Mouse (Mus musculus) MEL (cell line): ENCODE data around the gene Gm11554. TPM values are rescaled to one million over a fixed set of nuclear protein-coding genes. Genes with fewer than 3 reads are reported as not detected.
"Not testable (repeated sequence)": the region's sequence is repeated elsewhere in the genome, so short reads cannot be mapped to it uniquely, and the experiment has no call there.

ENCODE experiments used
- DNase-seq: peaks from one replicate; pipeline ENCODE4 v3.0.0; 2011; ENCODE audit warnings: low read depth, low spot score
- H3K27ac ChIP-seq: 2 replicates; pipeline ENCODE4 v1.5.1; 2012; ENCODE audit warnings: low read depth, mild to moderate bottlenecking, control low read depth, low read length, moderate library complexity; ENCODE audit not compliant: control insufficient read depth
- H3K27me3 ChIP-seq, 2 experiments: fragments of 150-350 bp in 1 of 2; sonication (generic) in 1 of 2; 2 replicates each; pipeline ENCODE4 v1.6.1; 2012; ENCODE audit warnings: low read length in 2 of 2, mild to moderate bottlenecking in 2 of 2, improper control_type of control experiment in 1 of 2, moderate library complexity in 1 of 2; ENCODE audit not compliant: insufficient read depth in 2 of 2, control insufficient read depth in 1 of 2
- H3K36me3 ChIP-seq, 2 experiments: 2 replicates each; pipeline ENCODE4 v1.6.1; 2012 to 2014; ENCODE audit warnings: low read length in 2 of 2, improper control_type of control experiment in 1 of 2, inconsistent platforms in 1 of 2, mild to moderate bottlenecking in 1 of 2; ENCODE audit not compliant: insufficient read depth in 2 of 2, control insufficient read depth in 1 of 2
- H3K4me1 ChIP-seq, 2 experiments: fragments of 150-350 bp in 1 of 2; sonication (generic) in 1 of 2; 2 replicates each; pipeline ENCODE4 v1.6.1; 2012; ENCODE audit warnings: low read length in 2 of 2, improper control_type of control experiment in 1 of 2, mild to moderate bottlenecking in 1 of 2; ENCODE audit not compliant: insufficient read depth in 2 of 2, control insufficient read depth in 1 of 2
- H3K4me3 ChIP-seq, 2 experiments: fragments of 150-350 bp in 1 of 2; sonication (generic) in 1 of 2; 2 replicates each; pipeline ENCODE4 v1.5.1; 2012; ENCODE audit warnings: low read depth in 2 of 2, low read length in 2 of 2, mild to moderate bottlenecking in 2 of 2, moderate library complexity in 2 of 2, control low read depth in 1 of 2, improper control_type of control experiment in 1 of 2; ENCODE audit not compliant: control insufficient read depth in 1 of 2, insufficient read depth in 1 of 2
- H3K79me2 ChIP-seq: 2 replicates; pipeline ENCODE4 v1.6.1; 2012; ENCODE audit warnings: mild to moderate bottlenecking, low read length, moderate library complexity; ENCODE audit not compliant: control insufficient read depth, poor library complexity, insufficient read depth
- H3K9ac ChIP-seq: 2 replicates; pipeline ENCODE4 v1.6.1; 2012; ENCODE audit warnings: low read depth, mild to moderate bottlenecking, control low read depth, low read length, moderate library complexity; ENCODE audit not compliant: control insufficient read depth, poor library complexity, severe bottlenecking
- H3K9me3 ChIP-seq: fragments of 150-350 bp; sonication (generic); replicated peaks from 2 replicates; pipeline ENCODE4 v1.6.1; 2012; ENCODE audit warnings: mild to moderate bottlenecking, low read length, improper control_type of control experiment, moderate library complexity; ENCODE audit not compliant: insufficient read depth
- BHLHE40 ChIP-seq: IDR thresholded peaks from 2 replicates; pipeline ENCODE4 v1.6.1; 2012; ENCODE audit warnings: low read depth, mild to moderate bottlenecking, inconsistent platforms, low read length, improper control_type of control experiment, borderline replicate concordance
- CHD2 ChIP-seq: IDR thresholded peaks from 2 replicates; pipeline ENCODE4 v1.6.1; 2011; ENCODE audit warnings: low read length, improper control_type of control experiment
- CTCF ChIP-seq, 3 experiments: IDR thresholded peaks in 2 of 3; conservative IDR thresholded peaks in 1 of 3; 2 replicates each; pipeline ENCODE4 v1.5.1; 2011 to 2012; ENCODE audit warnings: low read length in 3 of 3, low read depth in 2 of 3, mild to moderate bottlenecking in 2 of 3, improper control_type of control experiment in 1 of 3, inconsistent platforms in 1 of 3, mixed read lengths in 1 of 3, moderate library complexity in 1 of 3; ENCODE audit not compliant: control insufficient read depth in 1 of 3, insufficient read depth in 1 of 3, poor library complexity in 1 of 3, severe bottlenecking in 1 of 3
- E2F4 ChIP-seq: IDR thresholded peaks from 2 replicates; pipeline ENCODE4 v1.6.1; 2011; ENCODE audit warnings: low read depth, low read length, improper control_type of control experiment, borderline replicate concordance
- EP300 ChIP-seq, 2 experiments: IDR thresholded peaks; 2 replicates each; pipeline ENCODE4 v1.6.1; 2011; ENCODE audit warnings: improper control_type of control experiment in 2 of 2, low read length in 2 of 2, low read depth in 1 of 2, mild to moderate bottlenecking in 1 of 2
- GABPA ChIP-seq: IDR thresholded peaks from 2 replicates; pipeline ENCODE4 v1.6.1; 2012; ENCODE audit warnings: low read depth, mild to moderate bottlenecking, inconsistent platforms, low read length, improper control_type of control experiment, moderate library complexity
- HCFC1 ChIP-seq: IDR thresholded peaks from 2 replicates; pipeline ENCODE4 v1.6.1; 2012; ENCODE audit warnings: low read depth, mild to moderate bottlenecking, inconsistent platforms, low read length, improper control_type of control experiment, moderate library complexity
- JUND ChIP-seq: IDR thresholded peaks from 2 replicates; pipeline ENCODE4 v1.6.1; 2011; ENCODE audit warnings: low read depth, mild to moderate bottlenecking, improper control_type of control experiment, low read length
- KAT2A ChIP-seq: conservative IDR thresholded peaks from 2 replicates; pipeline ENCODE4 v1.6.1; 2012; ENCODE audit warnings: low read depth, low read length, improper control_type of control experiment, inconsistent platforms
- MEF2A ChIP-seq: IDR thresholded peaks from 2 replicates; pipeline ENCODE4 v1.6.1; 2014; ENCODE audit warnings: low read depth, mild to moderate bottlenecking, inconsistent platforms, low read length, improper control_type of control experiment; ENCODE audit not compliant: poor library complexity, insufficient replicate concordance, severe bottlenecking; ENCODE audit errors: extremely low read depth
- MXI1 ChIP-seq: IDR thresholded peaks from 2 replicates; pipeline ENCODE4 v1.6.1; 2011; ENCODE audit warnings: mild to moderate bottlenecking, low read depth, low read length, improper control_type of control experiment
- MYB ChIP-seq: IDR thresholded peaks from 2 replicates; pipeline ENCODE4 v1.6.1; 2011; ENCODE audit warnings: mild to moderate bottlenecking, low read depth, low read length, improper control_type of control experiment
- MYC ChIP-seq: IDR thresholded peaks from 2 replicates; pipeline ENCODE4 v1.6.1; 2011; ENCODE audit warnings: low read depth, mild to moderate bottlenecking, low read length, improper control_type of control experiment, moderate library complexity
- NELFE ChIP-seq: IDR thresholded peaks from 2 replicates; pipeline ENCODE4 v1.6.1; 2011; ENCODE audit warnings: low read depth, low read length, improper control_type of control experiment
- NRF1 ChIP-seq: IDR thresholded peaks from 2 replicates; pipeline ENCODE4 v1.6.1; 2014; ENCODE audit warnings: low read depth, mild to moderate bottlenecking, inconsistent platforms, low read length, improper control_type of control experiment, moderate library complexity; ENCODE audit not compliant: poor library complexity, insufficient read depth, severe bottlenecking
- POLR2AphosphoS5 ChIP-seq: IDR thresholded peaks from 2 replicates; pipeline ENCODE4 v1.6.1; 2012; ENCODE audit warnings: low read depth, borderline replicate concordance, mild to moderate bottlenecking, inconsistent platforms, low read length, moderate library complexity, mixed read lengths
- RAD21 ChIP-seq: IDR thresholded peaks from 2 replicates; pipeline ENCODE4 v1.6.1; 2011; ENCODE audit warnings: mild to moderate bottlenecking, low read depth, low read length, improper control_type of control experiment
- SIN3A ChIP-seq: IDR thresholded peaks from 2 replicates; pipeline ENCODE4 v1.6.1; 2012; ENCODE audit warnings: low read length, improper control_type of control experiment, inconsistent platforms
- TBP ChIP-seq: IDR thresholded peaks from 2 replicates; pipeline ENCODE4 v1.8.0; 2011; ENCODE audit warnings: low read depth, low read length, improper control_type of control experiment
- TCF12 ChIP-seq: IDR thresholded peaks from 2 replicates; pipeline ENCODE4 v1.6.1; 2014; ENCODE audit warnings: low read depth, mild to moderate bottlenecking, inconsistent platforms, low read length, improper control_type of control experiment, moderate library complexity
- UBTF ChIP-seq: IDR thresholded peaks from 2 replicates; pipeline ENCODE4 v1.6.1; 2012; ENCODE audit warnings: low read depth, mild to moderate bottlenecking, inconsistent platforms, low read length, improper control_type of control experiment, moderate library complexity, borderline replicate concordance; ENCODE audit not compliant: insufficient read depth
- USF2 ChIP-seq, 2 experiments: IDR thresholded peaks; 2 replicates each; pipeline ENCODE4 v1.6.1; 2011 to 2012; ENCODE audit warnings: improper control_type of control experiment in 2 of 2, low read length in 2 of 2, borderline replicate concordance in 1 of 2, inconsistent platforms in 1 of 2, low read depth in 1 of 2, mild to moderate bottlenecking in 1 of 2; ENCODE audit not compliant: insufficient read depth in 1 of 2
- ZC3H11A ChIP-seq: IDR thresholded peaks from 2 replicates; pipeline ENCODE4 v1.6.1; 2012; ENCODE audit warnings: low read depth, mild to moderate bottlenecking, inconsistent platforms, low read length, improper control_type of control experiment
- ZNF384 ChIP-seq: IDR thresholded peaks from 2 replicates; pipeline ENCODE4 v1.6.1; 2012; ENCODE audit warnings: low read depth, mild to moderate bottlenecking, inconsistent platforms, low read length, improper control_type of control experiment
- polyA plus RNA-seq, 2 experiments: library from polyadenylated mRNA; stranded (reverse) in 1 of 2; unstranded in 1 of 2; fragments of >175 nt in 1 of 2; fragments of >200 nt in 1 of 2; gene quantifications; 2 replicates each; pipeline versions ENCODE4 v1.2.1 to v1.2.4; 2012; ENCODE audit warnings: low replicate concordance in 2 of 2, low read depth in 1 of 2; ENCODE audit not compliant: insufficient read length in 2 of 2, insufficient read depth in 1 of 2, missing spikeins in 1 of 2
- total RNA-seq: library from RNA; depleted of rRNA; stranded (reverse); fragments of 300-350 nt; gene quantifications from 2 replicates; pipeline ENCODE4 v1.2.3, GENCODE M21; 2012

Gm11554 gene
- total and polyA plus RNA-seq, 3 experiments, result not detected

DNA sequence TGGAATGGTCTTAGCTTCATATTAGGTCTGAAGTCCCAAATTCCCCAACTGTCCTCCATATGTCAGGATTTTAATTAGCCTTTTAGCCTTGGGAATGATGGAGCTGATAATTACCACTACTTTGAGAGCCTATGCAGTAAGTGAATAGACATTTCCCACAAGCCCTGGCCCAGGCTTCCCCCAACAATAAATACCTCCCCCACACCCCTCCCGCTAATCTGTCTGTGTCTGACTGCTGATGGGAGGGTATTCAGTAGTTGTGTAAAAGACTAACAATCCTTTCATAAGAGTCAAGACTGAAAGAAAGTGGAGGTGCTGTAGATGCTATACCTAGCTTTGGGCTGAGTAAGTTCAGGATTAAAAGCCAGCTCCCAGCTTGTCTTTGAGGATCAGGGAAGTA lies 37.9 kb upstream of the Gm11554 start:
- H3K27ac ChIP-seq, result no peak overlapping the region
- H3K4me3 ChIP-seq, result no peak overlapping the region
- TF ChIP-seq KAT2A (no peak), MYC (no peak), CTCF (IDR thresholded peaks at IDR 0.05 in 2 of 3, conservative IDR thresholded peaks at IDR 0.05 in 1 of 3; ENCODE audit: control insufficient read depth in 1 of 3, insufficient read depth in 1 of 3, low read depth in 2 of 3, low read length in 3 of 3, poor library complexity in 1 of 3, severe bottlenecking in 1 of 3) (no peak), SIN3A (no peak), BHLHE40 (no peak), UBTF (no peak), MYB (no peak), HCFC1 (no peak), RAD21 (no peak), ZC3H11A (no peak), USF2 (IDR thresholded peaks at IDR 0.05; ENCODE audit: borderline replicate concordance in 1 of 2, insufficient read depth in 1 of 2, low read depth in 1 of 2, low read length in 2 of 2) (no peak), JUND (no peak), TCF12 (no peak), NRF1 (no peak), NELFE (no peak)
- H3K9me3 ChIP-seq, result no peaks in the 10 kb centered on the region
- no peaks in the 10 kb centered on the region for H3K36me3 ChIP-seq
- no peaks in the 10 kb centered on the region for H3K79me2 ChIP-seq
- no peaks in the 10 kb centered on the region for H3K4me1 ChIP-seq
- H3K9ac ChIP-seq, result no peak overlapping the region
- DNase-seq, result no peak
- H3K27me3 ChIP-seq, result no peaks in the 10 kb centered on the region

DNA sequence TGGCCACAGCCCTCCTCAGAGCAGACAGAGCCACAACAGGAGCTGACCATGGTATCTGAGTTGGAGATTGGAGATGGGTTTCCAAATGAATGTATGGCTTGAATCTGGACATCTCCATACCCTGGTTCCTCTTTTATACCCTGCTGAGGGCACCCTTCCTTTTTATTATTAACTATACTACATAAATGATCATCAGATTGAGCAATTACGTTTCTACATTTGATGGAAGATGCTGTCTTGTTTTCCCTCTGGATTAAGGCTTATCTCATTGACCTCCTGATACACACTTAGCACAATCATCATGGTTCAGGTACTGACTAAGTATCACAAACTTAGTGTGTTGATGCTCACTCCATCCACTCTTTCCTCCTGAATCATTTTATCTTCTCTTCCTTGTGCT lies 33.7 kb upstream of the Gm11554 start, which contains the start of gene 2300003K06Rik:
Gene 2300003K06Rik (minus strand): TSS at position 101 of the 400 bp plus-strand sequence.
- H3K27me3 ChIP-seq, result no peaks in the 10 kb centered on the region
- H3K9me3 ChIP-seq, result no peaks in the 10 kb centered on the region
- H3K4me1 ChIP-seq, result no peaks in the 10 kb centered on the region
- no peaks in the 10 kb centered on the region for H3K36me3 ChIP-seq
- H3K79me2 ChIP-seq, result no peaks in the 10 kb centered on the region
- H3K27ac ChIP-seq, result no peak within 1 kb of the TSS
- no peak within 1 kb of the TSS for H3K4me3 ChIP-seq
- H3K9ac ChIP-seq, result no peak within 1 kb of the TSS
- no peak for TF ChIP-seq ZC3H11A
- TF ChIP-seq RAD21, result no peak
- TF ChIP-seq E2F4, result no peak
- TF ChIP-seq ZNF384, result no peak
- TF ChIP-seq MXI1, result no peak
- no peak for TF ChIP-seq TBP
- no peak for TF ChIP-seq MEF2A
- TF ChIP-seq TCF12, result no peak
- TF ChIP-seq POLR2AphosphoS5, result no peak
- TF ChIP-seq MYB, result no peak
- no peak for TF ChIP-seq EP300 (IDR thresholded peaks at IDR 0.05; ENCODE audit: low read depth in 1 of 2, low read length in 2 of 2)
- no peak for TF ChIP-seq GABPA
- TF ChIP-seq UBTF, result no peak
- no peak for TF ChIP-seq CHD2
- TF ChIP-seq SIN3A, result no peak
- no peak for DNase-seq

DNA sequence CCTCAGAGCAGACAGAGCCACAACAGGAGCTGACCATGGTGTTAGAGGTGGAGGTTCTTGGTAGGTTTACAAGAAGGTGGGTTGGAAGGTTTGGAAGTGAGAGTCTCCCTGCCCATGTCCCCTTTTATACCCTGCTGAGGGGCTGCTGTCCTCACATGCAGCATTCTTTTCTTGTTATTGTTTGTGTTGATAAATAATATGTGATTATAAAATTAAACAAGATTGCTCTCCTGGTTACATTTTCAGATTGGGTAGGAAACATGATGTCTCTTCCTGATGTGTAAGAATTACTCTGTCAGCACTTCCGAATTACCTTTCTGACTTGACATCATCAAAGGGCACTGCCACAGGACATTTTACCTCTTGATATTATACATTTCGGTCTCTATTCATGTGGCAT lies 11.3 kb upstream of the Gm11554 start, which contains the start of gene Gm11564:
Gene Gm11564 (minus strand): TSS at position 101 of the 400 bp plus-strand sequence.
- DNase-seq, H3K4me3 ChIP-seq, H3K27me3 ChIP-seq, H3K79me2 ChIP-seq, H3K9ac ChIP-seq, H3K36me3 ChIP-seq, H3K27ac ChIP-seq, H3K4me1 ChIP-seq, H3K9me3 ChIP-seq: not testable (repeated sequence)
